Mouse (Mus musculus) c-Kit-positive CD71-positive TER-119-positive erythroid progenitor cells, embryonic 14.5 days (primary cell): ENCODE results near the gene Rab3a.

ENCODE experiments used
- DNase-seq: peaks from one replicate; pipeline ENCODE4 v3.0.0-alpha.2; 2013; ENCODE audit warnings: low spot score

Gene Rab3a

GRCm38 (mm10) chr8:70801156-70801555 lies 46.7 kb downstream of the Rab3a start:
- no peak for DNase-seq

- no peak for DNase-seq
Observed at GRCm38 (mm10) chr8:70801830-70802229, 47.4 kb downstream of the Rab3a start.

DNA sequence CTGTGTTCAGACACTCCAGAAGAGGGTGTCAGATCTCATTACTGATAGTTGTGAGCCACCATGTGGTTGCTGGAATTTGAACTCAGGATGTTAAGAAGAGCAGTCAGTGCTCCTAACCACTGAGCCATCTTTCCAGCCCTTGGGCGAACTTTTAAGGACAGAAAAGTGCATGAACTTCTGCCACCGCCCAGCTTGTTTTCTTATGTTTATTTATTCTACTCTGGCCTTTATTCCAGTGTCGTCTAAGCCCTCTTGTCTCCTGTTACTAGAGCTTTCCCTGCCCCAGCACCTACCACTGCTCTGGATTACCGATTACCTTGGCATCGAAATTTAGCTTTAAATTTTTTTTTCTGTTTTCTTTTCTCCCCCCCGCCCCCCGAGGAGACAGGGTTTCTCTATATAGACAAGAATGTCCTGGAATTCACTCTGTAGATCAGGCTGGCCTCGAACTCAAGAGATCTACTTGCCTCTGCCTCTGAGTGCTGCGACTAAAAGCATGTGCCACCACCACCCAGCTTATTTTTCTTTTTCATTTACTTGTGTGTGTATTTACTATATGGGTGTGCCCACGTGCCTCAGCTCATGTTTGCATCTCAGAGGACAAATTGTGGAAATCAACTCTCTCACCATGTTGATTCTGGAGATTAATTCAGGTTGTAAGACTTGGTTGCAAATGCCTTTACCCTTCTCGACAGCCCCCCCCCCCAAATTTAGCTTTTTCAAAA lies 48.5 kb downstream of the Rab3a start:
- no peak for DNase-seq

GRCm38 (mm10) chr8:70803761-70804480 lies 49.4 kb downstream of the Rab3a start:
- peak; percentile 45 for DNase-seq

DNA sequence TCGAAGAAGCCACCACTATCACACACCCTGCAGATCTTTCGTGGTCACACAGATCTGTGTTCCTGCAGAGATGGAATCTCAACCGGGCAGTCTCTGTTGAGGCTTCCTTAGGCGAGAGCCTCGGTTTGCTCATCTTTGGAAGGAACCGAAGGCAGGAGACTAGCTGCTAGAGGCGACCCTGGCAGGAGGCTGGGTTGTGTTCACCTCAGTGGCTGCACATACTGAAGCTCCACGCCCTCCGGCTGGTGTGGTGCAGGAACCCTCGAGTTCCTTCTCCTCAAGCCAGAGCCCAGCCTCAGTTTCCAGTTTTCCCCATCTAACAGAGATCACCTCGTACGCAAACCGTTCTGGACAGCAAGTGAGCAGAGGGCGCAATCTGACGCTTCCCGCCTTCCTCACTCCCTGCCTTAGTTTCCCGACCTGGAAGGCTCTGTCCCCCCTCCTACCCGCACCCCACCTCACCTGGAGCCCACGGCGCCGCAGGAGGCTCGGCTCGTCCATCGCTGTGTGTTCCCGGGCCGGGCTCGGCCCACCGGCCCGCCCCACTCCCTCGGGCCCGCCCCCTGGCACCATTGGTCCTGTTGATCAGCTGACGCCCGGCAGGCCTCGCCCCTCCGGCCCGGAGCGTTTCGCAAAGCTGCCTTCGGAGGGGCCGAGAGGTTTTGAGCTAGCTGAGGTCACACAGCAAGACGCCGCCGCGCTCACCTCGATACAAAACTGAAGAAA lies 50.2 kb downstream of the Rab3a start, which contains the start of gene Mast3:
Gene Mast3, minus strand, starts transcription at position 574 of the 726 bp plus-strand sequence.
- DNase-seq = peak; percentile 75

- DNase-seq = no peak
Observed at GRCm38 (mm10) chr8:70806541-70806940, 52.1 kb downstream of the Rab3a start.

GRCm38 (mm10) chr8:70807304-70807703 lies 52.8 kb downstream of the Rab3a start:
- DNase-seq = no peak

GRCm38 (mm10) chr8:70808239-70808638 lies 53.8 kb downstream of the Rab3a start, which contains the start of gene Il12rb1:
Il12rb1 (plus strand) TSS chr8:70808449.
- no peak for DNase-seq
